Mouse (Mus musculus): ENCODE data around the gene Garnl3.

GRCm38 (mm10) chr2:33156283-33156781 lies 24.9 kb upstream of the Garnl3 start:
- TF ChIP-seq CTCF (IDR thresholded peaks at IDR 0.05; ENCODE audit: low read depth) (no peak), EP300 (IDR thresholded peaks at IDR 0.05; ENCODE audit: low read depth) (no peak)

Measured in liver, embryonic 14.5 days (tissue).